Mouse (Mus musculus) thymus, adult 2 months (tissue): ENCODE measurements around the gene Pcbp2.

Experiments used
- CTCF ChIP-seq: fragments of 200-500 bp; IDR thresholded peaks from 2 replicates; pipeline ENCODE4 v1.5.1; 2012; ENCODE audit warnings: mild to moderate bottlenecking, control low read depth, low read length, moderate library complexity, borderline replicate concordance; ENCODE audit not compliant: control insufficient read depth, poor library complexity, insufficient read depth; ENCODE audit errors: extremely low read depth
- POLR2A ChIP-seq: fragments of 200-500 bp; IDR thresholded peaks from 2 replicates; pipeline ENCODE4 v1.6.1; 2012; ENCODE audit warnings: mild to moderate bottlenecking, low read length, control low read depth, moderate library complexity; ENCODE audit not compliant: control insufficient read depth, poor library complexity, insufficient read depth; ENCODE audit errors: extremely low read depth

- 0 out of 2 replicates have a peak, but pooled peaks have one; percentile 6 for TF ChIP-seq CTCF
- TF ChIP-seq POLR2A, result no peak
These were observed 46.5 kb downstream of the Pcbp2 start, which contains the start of gene Map3k12 for GRCm38 (mm10) chr15:102516728-102517404.
